Mouse (Mus musculus) adrenal gland, postnatal 36 days (tissue): ENCODE data around the gene B3galt1. TPM values are rescaled to one million over a fixed set of nuclear protein-coding genes. Genes with fewer than 3 reads are reported as not detected.
A peak's percentile ranks its signal among the peaks of the same experiment; 100 is the strongest.

Experiments
- DNase-seq, 2 experiments: peaks; one replicate each; pipeline ENCODE4 v3.0.0; 2021; ENCODE audit warnings: mixed read lengths in 1 of 2
- long read RNA-seq, 2 experiments: library from polyadenylated mRNA; stranded (forward); transcript quantifications; one replicate each; pipeline ENCODE4 v2.0.0; 2021; ENCODE audit warnings: borderline sequencing depth in 2 of 2
- total RNA-seq, 2 experiments: library from RNA; stranded (reverse); gene quantifications; 2 replicates each; pipeline ENCODE4 v1.2.3; 2021

Gene B3galt1
- total RNA-seq, result 1 to 10 TPM; 2.3 to 3.1 TPM
- long read RNA-seq, experiment 1, result 0 reads
- long read RNA-seq, experiment 2, full-length matches to known transcripts, result 1 of 1 reads
- long read RNA-seq, experiment 2, partial matches to known transcripts, result 0 of 1 reads
- long read RNA-seq, experiment 2, other reads (novel, unspliced or antisense), result 0 of 1 reads

- peak; percentile 83 for DNase-seq
Observed at GRCm38 (mm10) chr2:67565480-67566331, at the start of gene B3galt1. TSS of gene B3galt1 (plus strand) at chr2:67565871.

GRCm38 (mm10) chr2:67516405-67516804 is 49.3 kb upstream of the B3galt1 start:
- no peak for DNase-seq

GRCm38 (mm10) chr2:67535347-67535746 is 30.3 kb upstream of the B3galt1 start:
- DNase-seq, result no peak

- DNase-seq, result no peak
Observed at GRCm38 (mm10) chr2:67539426-67539825, 26.2 kb upstream of the B3galt1 start.

GRCm38 (mm10) chr2:67541957-67542696 is 23.5 kb upstream of the B3galt1 start:
- no peak for DNase-seq

GRCm38 (mm10) chr2:67544426-67544825 is 21.2 kb upstream of the B3galt1 start:
- DNase-seq, result no peak

- DNase-seq, result peak in 1 of 2 experiments; percentile 10
Observed at GRCm38 (mm10) chr2:67564851-67565479, 706 bp upstream of the B3galt1 start.

- no peak for DNase-seq
Observed at GRCm38 (mm10) chr2:67566566-67566965, 895 bp downstream of the B3galt1 start.

- no peak for DNase-seq
Observed at GRCm38 (mm10) chr2:67567141-67567680, 1.5 kb downstream of the B3galt1 start.

GRCm38 (mm10) chr2:67576634-67577033 is 11.0 kb downstream of the B3galt1 start:
- no peak for DNase-seq

GRCm38 (mm10) chr2:67583091-67583490 is 17.4 kb downstream of the B3galt1 start:
- no peak for DNase-seq

GRCm38 (mm10) chr2:67590408-67590807 is 24.7 kb downstream of the B3galt1 start:
- DNase-seq, result no peak

- peak in 1 of 2 experiments; percentile 27 for DNase-seq
Observed at GRCm38 (mm10) chr2:67591831-67592629, 26.4 kb downstream of the B3galt1 start.

- no peak for DNase-seq
Observed at GRCm38 (mm10) chr2:67622902-67623301, 57.2 kb downstream of the B3galt1 start.

- no peak for DNase-seq
Observed at GRCm38 (mm10) chr2:67627667-67628066, 62.0 kb downstream of the B3galt1 start.

- DNase-seq, result no peak
Observed at GRCm38 (mm10) chr2:67628289-67628688, 62.6 kb downstream of the B3galt1 start.

- DNase-seq, result no peak
Observed at GRCm38 (mm10) chr2:67654847-67655246, 89.2 kb downstream of the B3galt1 start.

GRCm38 (mm10) chr2:67657372-67657771 is 91.7 kb downstream of the B3galt1 start:
- DNase-seq, result no peak

- no peak for DNase-seq
Observed at GRCm38 (mm10) chr2:67658091-67658490, 92.4 kb downstream of the B3galt1 start.

- no peak for DNase-seq
Observed at GRCm38 (mm10) chr2:67671721-67672120, 106.0 kb downstream of the B3galt1 start.

- no peak for DNase-seq
Observed at GRCm38 (mm10) chr2:67677697-67678096, 112.0 kb downstream of the B3galt1 start.
